Mouse (Mus musculus): ENCODE measurements around the gene Cdk17.

GRCm38 (mm10) chr10:93161511-93162275, 1.0 kb downstream of the Cdk17 start:
- TF ChIP-seq CTCF (IDR thresholded peaks at IDR 0.05; ENCODE audit: low read depth, low read length): no peak
- no peak for TF ChIP-seq POLR2A (IDR thresholded peaks at IDR 0.05; ENCODE audit: borderline replicate concordance, low read depth, low read length)

Data from bone marrow macrophage, adult 2 months (primary cell).